Mouse (Mus musculus) embryonic facial prominence, embryonic 14.5 days (tissue): Measurements from ENCODE around the gene Trip6. TPM values are rescaled to one million over a fixed set of nuclear protein-coding genes. Genes with fewer than 3 reads are reported as not detected.

Source experiments
- microRNA-seq: library from miRNA; unstranded; fragments of <30 nt; microRNA quantifications from one replicate; pipeline ENCODE4, GENCODE M21; 2016; ENCODE audit warnings: borderline number of aligned reads
- polyA plus RNA-seq: library from polyadenylated mRNA; unstranded; fragments of >200 nt; fragmentation: Nextera tagmentation; extraction: Ambion mirVana; gene quantifications from 2 replicates; pipeline ENCODE4 v1.2.1, GENCODE M21; 2014

Trip6 gene
- polyA plus RNA-seq, 1 experiment from 2014 or later: 72.3 TPM

Small RNA genes lying within 50 kb of the gene (microRNA-seq; reads per million reads assigned to microRNA genes)
- gene Mir7036 (1.3 reads per million), gene Mir8116 (not detected)

Other genes starting within 250 kb of the Trip6 start
- 0.50 and 0.63 TPM in 2 replicates for gene Serpine1, start 242.1 kb downstream of the Trip6 start, polyA plus RNA-seq
- gene Trim56, start 198.2 kb downstream of the Trip6 start, polyA plus RNA-seq: 8.8 and 8.9 TPM in 2 replicates
- gene Muc3, start 165.1 kb downstream of the Trip6 start, polyA plus RNA-seq: 0.14 TPM in 1 of 2 replicates, not detected in the other
- gene Muc3a, start 102.0 kb downstream of the Trip6 start, polyA plus RNA-seq: 0.14 and 0.40 TPM in 2 replicates
- gene Ache, start 26.9 kb downstream of the Trip6 start, polyA plus RNA-seq: 29.6 and 33.0 TPM in 2 replicates
- gene Ufsp1, start 19.8 kb downstream of the Trip6 start, polyA plus RNA-seq: 11.1 and 12.3 TPM in 2 replicates
- 101 and 105 TPM in 2 replicates for gene Srrt, start 6.7 kb downstream of the Trip6 start, polyA plus RNA-seq
- gene Slc12a9, start 19.2 kb upstream of the Trip6 start, polyA plus RNA-seq: 8.6 and 8.8 TPM in 2 replicates
- 57.7 and 68.1 TPM in 2 replicates for gene Ephb4, start 35.7 kb upstream of the Trip6 start, polyA plus RNA-seq
- gene Zan, start 162.7 kb upstream of the Trip6 start, polyA plus RNA-seq: 0.21 and 0.26 TPM in 2 replicates
- 49.8 and 52.0 TPM in 2 replicates for gene Pop7, start 188.1 kb upstream of the Trip6 start, polyA plus RNA-seq
- 8.9 and 9.4 TPM in 2 replicates for gene Gigyf1, start 204.1 kb upstream of the Trip6 start, polyA plus RNA-seq
- 0.30 TPM in 1 of 2 replicates, not detected in the other for gene Epo, start 218.8 kb upstream of the Trip6 start, polyA plus RNA-seq
- gene Gnb2, start 219.1 kb upstream of the Trip6 start, polyA plus RNA-seq: 430 and 472 TPM in 2 replicates
- gene Actl6b, start 239.1 kb upstream of the Trip6 start, polyA plus RNA-seq: 4.4 and 5.2 TPM in 2 replicates